Mouse (Mus musculus) forebrain, embryonic 11.5 days (tissue): Measurements from ENCODE around the gene AL732309.1. TPM values are rescaled to one million over a fixed set of nuclear protein-coding genes. Genes with fewer than 3 reads are reported as not detected.

ENCODE experiments used
- ATAC-seq: fragments of 200-750 bp; cut with Nextera tagmentation; replicated peaks from 2 replicates; pipeline ENCODE4 v1.8.0; 2017; ENCODE audit warnings: moderate TSS enrichment; ENCODE audit not compliant: low FRiP score
- DNase-seq: peaks from one replicate; pipeline ENCODE4 v3.0.0-alpha.2; 2017; ENCODE audit warnings: low spot score
- H3K27ac ChIP-seq: fragments of 300-500 bp; sonication (generic); 2 replicates; pipeline ENCODE4 v1.5.1; 2014; ENCODE audit warnings: low read depth, low read length
- H3K27me3 ChIP-seq: fragments of 300-500 bp; sonication (generic); 2 replicates; pipeline ENCODE4 v1.6.1; 2014; ENCODE audit warnings: mild to moderate bottlenecking, low read length, mixed read lengths; ENCODE audit not compliant: control insufficient read depth, insufficient read depth
- H3K36me3 ChIP-seq: fragments of 300-500 bp; sonication (generic); 2 replicates; pipeline ENCODE4 v1.6.1; 2014; ENCODE audit warnings: mild to moderate bottlenecking, low read length, moderate library complexity, mixed read lengths; ENCODE audit not compliant: control insufficient read depth, insufficient read depth
- H3K4me1 ChIP-seq: fragments of 300-500 bp; sonication (generic); replicated peaks from 2 replicates; pipeline ENCODE4 v1.6.1; 2014; ENCODE audit warnings: low read length, mixed read lengths; ENCODE audit not compliant: control insufficient read depth, insufficient read depth
- H3K4me2 ChIP-seq: fragments of 300-500 bp; sonication (generic); 2 replicates; pipeline ENCODE4 v1.6.1; 2014; ENCODE audit warnings: low read depth, mild to moderate bottlenecking, low read length, moderate library complexity, mixed read lengths; ENCODE audit not compliant: severe bottlenecking
- H3K4me3 ChIP-seq: fragments of 300-500 bp; sonication (generic); 2 replicates; pipeline ENCODE4 v1.5.1; 2014; ENCODE audit warnings: low read depth, low read length
- H3K9ac ChIP-seq: fragments of 300-500 bp; sonication (generic); 2 replicates; pipeline ENCODE4 v1.6.1; 2014; ENCODE audit warnings: low read length
- H3K9me3 ChIP-seq: fragments of 300-500 bp; sonication (generic); 2 replicates; pipeline ENCODE4 v1.6.1; 2016; ENCODE audit warnings: low read length, mixed read lengths; ENCODE audit not compliant: control insufficient read depth
- WGBS: fragments of 180-500 bp; shearing (Covaris S2); extraction: QIAGEN DNeasy Blood & Tissue Kit; methylation state at CpG from one replicate; pipeline ENCODE4 v1.1.7; 2014; 5-methylcytosine and 5-hydroxymethylcytosine counted together
- polyA plus RNA-seq: library from polyadenylated mRNA; unstranded; fragments of >200 nt; fragmentation: Nextera tagmentation; extraction: Ambion mirVana; gene quantifications from 2 replicates; pipeline ENCODE4 v1.2.1, GENCODE M21; 2014

Gene AL732309.1
- polyA plus RNA-seq, 1 experiment from 2014 or later: 5.1 TPM

GRCm38 (mm10) chr2:25229582-25229981 lies 17.1 kb downstream of the AL732309.1 start:
- no peak overlapping the region for H3K27ac ChIP-seq
- no peak overlapping the region for H3K4me3 ChIP-seq
- no peak for ATAC-seq

GRCm38 (mm10) chr2:25228995-25229530 lies 17.6 kb downstream of the AL732309.1 start:
- 0 out of 2 replicates have a peak overlapping the region, but pooled peaks have one; percentile 9 for H3K9ac ChIP-seq
- WGBS: 65% methylated on average over 6 of the region's 6 CpGs
- ATAC-seq: no peak
- H3K9me3 ChIP-seq: no peaks in the 10 kb centered on the region
- H3K27ac ChIP-seq: no peak overlapping the region
- no peaks in the 10 kb centered on the region for H3K36me3 ChIP-seq
- H3K4me3 ChIP-seq: no peak overlapping the region
- DNase-seq: no peak
- H3K27me3 ChIP-seq: no peaks in the 10 kb centered on the region
- H3K4me1 ChIP-seq: no peaks in the 10 kb centered on the region
- H3K4me2 ChIP-seq: no peak overlapping the region

More at GRCm38 (mm10) chr2:25229582-25229981, 17.1 kb downstream of the AL732309.1 start:
- Histone ChIP-seq H3K9me3 (no peaks in the 10 kb centered on the region), H3K36me3 (no peaks in the 10 kb centered on the region), H3K9ac (no peak overlapping the region), H3K4me2 (no peak overlapping the region), H3K27me3 (no peaks in the 10 kb centered on the region), H3K4me1 (no peaks in the 10 kb centered on the region)
- 83% methylated on average over 5 of the region's 5 CpGs for WGBS
- DNase-seq: no peak

GRCm38 (mm10) chr2:25228431-25228889 lies 18.2 kb downstream of the AL732309.1 start:
- H3K9ac ChIP-seq: no peak overlapping the region
- ATAC-seq (no peak; the same call in 1 of the 2 replicates), DNase-seq (peak; percentile 88)
- H3K36me3 ChIP-seq: no peaks in the 10 kb centered on the region
- no peak overlapping the region for H3K27ac ChIP-seq
- H3K4me1 ChIP-seq: peaks cover 3% of the 10 kb centered on the region; the same call in 1 of the 2 replicates
- no peak overlapping the region for H3K4me3 ChIP-seq
- H3K4me2 ChIP-seq: peak overlapping the region; percentile 40; the same call in 1 of the 2 replicates
- no peaks in the 10 kb centered on the region for H3K27me3 ChIP-seq
- no peaks in the 10 kb centered on the region for H3K9me3 ChIP-seq
- 0% methylated on average over 7 of the region's 7 CpGs for WGBS

- H3K36me3 ChIP-seq: no peaks in the 10 kb centered on the region
- H3K27ac ChIP-seq: no peak overlapping the region
- DNase-seq: no peak
- no peak for ATAC-seq
- WGBS: 94% methylated on average over 4 of the region's 4 CpGs
- peaks cover 5% of the 10 kb centered on the region; the same call in 1 of the 2 replicates for H3K4me1 ChIP-seq
- no peaks in the 10 kb centered on the region for H3K27me3 ChIP-seq
- no peak overlapping the region for H3K4me2 ChIP-seq
- no peak overlapping the region for H3K9ac ChIP-seq
- H3K4me3 ChIP-seq: no peak overlapping the region
- H3K9me3 ChIP-seq: no peaks in the 10 kb centered on the region
These were observed 19.3 kb downstream of the AL732309.1 start for GRCm38 (mm10) chr2:25227406-25227805.

- H3K9ac ChIP-seq: no peak overlapping the region
- 86% methylated on average over 5 of the region's 5 CpGs for WGBS
- H3K4me2 ChIP-seq: no peak overlapping the region
- H3K4me3 ChIP-seq: no peak overlapping the region
- DNase-seq (no peak), ATAC-seq (no peak)
- no peak overlapping the region for H3K27ac ChIP-seq
- no peaks in the 10 kb centered on the region for H3K9me3 ChIP-seq
- peaks cover 5% of the 10 kb centered on the region; the same call in 1 of the 2 replicates for H3K4me1 ChIP-seq
- H3K36me3 ChIP-seq: no peaks in the 10 kb centered on the region
- no peaks in the 10 kb centered on the region for H3K27me3 ChIP-seq
These were observed 19.8 kb downstream of the AL732309.1 start for GRCm38 (mm10) chr2:25226864-25227263.

GRCm38 (mm10) chr2:25225811-25226379 lies 20.8 kb downstream of the AL732309.1 start:
- 78% methylated on average over 8 of the region's 8 CpGs for WGBS
- no peak overlapping the region for H3K4me3 ChIP-seq
- no peak overlapping the region for H3K9ac ChIP-seq

GRCm38 (mm10) chr2:25224766-25225752 lies 21.6 kb downstream of the AL732309.1 start:
- WGBS: 2% methylated on average over 41 of the region's 41 CpGs
- peak overlapping the region; percentile 92 for H3K4me3 ChIP-seq
- H3K4me2 ChIP-seq: peak overlapping the region; percentile 51
- no peaks in the 10 kb centered on the region for H3K27me3 ChIP-seq
- peaks cover 5% of the 10 kb centered on the region; the same call in 1 of the 2 replicates for H3K4me1 ChIP-seq
- H3K27ac ChIP-seq: peak overlapping the region; percentile 97
- H3K9me3 ChIP-seq: no peaks in the 10 kb centered on the region
- peak overlapping the region; percentile 70 for H3K9ac ChIP-seq
- DNase-seq (peak; percentile 98), ATAC-seq (peak; percentile 97)
- H3K36me3 ChIP-seq: no peaks in the 10 kb centered on the region

More at GRCm38 (mm10) chr2:25225811-25226379, 20.8 kb downstream of the AL732309.1 start:
- ATAC-seq (no peak), DNase-seq (no peak)
- H3K4me2 ChIP-seq: peak overlapping the region; percentile 51; the same call in 1 of the 2 replicates
- H3K27ac ChIP-seq: peak overlapping the region; percentile 97
- H3K36me3 ChIP-seq: no peaks in the 10 kb centered on the region
- no peaks in the 10 kb centered on the region for H3K9me3 ChIP-seq
- H3K27me3 ChIP-seq: no peaks in the 10 kb centered on the region
- H3K4me1 ChIP-seq: peaks cover 5% of the 10 kb centered on the region; the same call in 1 of the 2 replicates

- H3K27ac ChIP-seq: peak within 1 kb of the TSS; percentile 97
- no peak for ATAC-seq
- H3K4me3 ChIP-seq: peak within 1 kb of the TSS; percentile 92
These were observed 22.2 kb downstream of the AL732309.1 start, which contains the start of gene Tubb4b for GRCm38 (mm10) chr2:25224492-25224765. Gene Tubb4b, minus strand, starts transcription at chr2:25224702.

More at GRCm38 (mm10) chr2:25224492-25224765, 22.2 kb downstream of the AL732309.1 start, which contains the start of gene Tubb4b:
- WGBS: 1% methylated on average over 17 of the region's 17 CpGs
- Histone ChIP-seq H3K9ac (peak within 1 kb of the TSS; percentile 86), H3K27me3 (no peaks in the 10 kb centered on the region), H3K4me1 (peaks cover 5% of the 10 kb centered on the region; the same call in 1 of the 2 replicates), H3K4me2 (peak within 1 kb of the TSS; percentile 94), H3K36me3 (no peaks in the 10 kb centered on the region), H3K9me3 (no peaks in the 10 kb centered on the region)
- DNase-seq: no peak
